Mouse (Mus musculus) embryo, embryonic 10 days (tissue): ENCODE results near the gene Inppl1.

Experiments used
- DNase-seq: peaks from one replicate; pipeline ENCODE4 v3.0.0-alpha.2; 2015; ENCODE audit warnings: low spot score

The Inppl1 gene

DNA sequence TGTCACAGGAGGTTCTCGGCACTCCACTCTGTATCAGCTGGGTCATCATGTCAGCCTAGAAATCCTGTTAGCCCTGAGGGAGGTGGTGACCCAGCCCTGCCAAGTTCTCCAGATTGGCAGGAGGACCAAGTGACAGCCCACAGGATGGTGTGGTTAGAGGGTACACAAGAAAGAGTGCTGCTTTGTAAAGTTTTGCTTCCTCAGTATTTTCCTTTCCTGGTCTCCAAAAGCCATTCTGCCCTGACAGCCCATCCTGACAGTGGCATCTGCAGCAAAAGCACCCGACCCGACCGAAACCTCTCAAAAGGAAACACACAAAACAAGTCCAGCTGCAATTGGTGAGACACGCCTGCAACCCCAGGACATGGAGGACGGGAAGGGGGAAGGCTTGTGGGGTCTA, 6.2 kb upstream of the Inppl1 start:
- no peak for DNase-seq

- peak; percentile 49 for DNase-seq
These were observed 849 bp downstream of the Inppl1 start for GRCm38 (mm10) chr7:101837154-101837605.

- peak; percentile 70 for DNase-seq
These were observed 1.5 kb downstream of the Inppl1 start for GRCm38 (mm10) chr7:101836271-101837153.

DNA sequence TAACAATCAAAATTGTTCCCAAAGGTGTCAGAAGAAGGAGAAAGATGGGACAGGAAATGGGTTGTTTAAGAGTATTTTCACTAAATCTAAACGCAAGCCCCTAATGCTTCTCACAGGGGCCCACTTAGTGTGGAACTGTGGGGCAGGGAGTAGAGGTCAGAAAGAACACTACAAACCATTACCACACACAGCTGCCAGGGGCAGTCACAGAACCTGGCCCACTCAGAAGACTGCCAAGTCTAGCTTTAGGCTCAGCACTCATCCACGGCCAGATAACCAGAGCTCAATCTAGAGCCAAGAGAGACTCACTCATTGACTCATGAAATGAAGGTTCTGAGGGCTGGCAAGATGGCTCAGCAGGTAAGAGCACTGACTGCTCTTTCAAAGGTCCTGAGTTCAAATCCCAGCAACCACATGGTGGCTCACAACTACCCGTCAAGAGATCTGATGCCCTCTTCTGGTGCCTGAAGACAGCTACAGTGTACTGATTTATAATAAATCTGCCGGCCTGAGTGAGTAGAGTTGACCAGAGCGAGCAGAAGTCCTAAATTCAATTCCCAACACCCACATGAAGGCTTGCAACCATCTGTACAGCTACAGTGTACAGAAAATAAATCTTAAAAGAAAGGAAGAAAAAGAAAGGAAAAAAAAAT, 2.4 kb downstream of the Inppl1 start:
- peak; percentile 52 for DNase-seq

- no peak for DNase-seq
These were observed 3.1 kb downstream of the Inppl1 start for GRCm38 (mm10) chr7:101834903-101835302.

GRCm38 (mm10) chr7:101833916-101834584, 4.0 kb downstream of the Inppl1 start:
- no peak for DNase-seq

DNA sequence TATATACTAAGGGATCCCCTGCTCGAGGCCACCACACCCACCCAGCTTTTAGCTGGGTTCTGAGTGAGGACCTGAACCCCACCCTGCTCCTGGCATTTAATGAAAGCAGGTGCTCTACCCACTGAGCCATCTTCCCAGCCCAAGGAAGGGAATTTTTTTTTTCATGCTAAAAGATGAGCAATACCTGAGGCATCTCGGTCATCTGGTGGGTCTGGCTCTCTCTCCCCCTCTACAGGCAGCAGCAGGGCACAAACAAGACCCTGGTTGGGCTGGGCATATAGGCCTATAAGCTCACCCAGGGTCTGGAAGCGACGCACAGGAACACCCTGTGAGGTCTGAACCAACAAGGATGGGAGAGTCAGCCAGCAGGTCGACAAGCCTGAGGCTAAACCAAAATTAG, 4.7 kb downstream of the Inppl1 start:
- DNase-seq: no peak

DNA sequence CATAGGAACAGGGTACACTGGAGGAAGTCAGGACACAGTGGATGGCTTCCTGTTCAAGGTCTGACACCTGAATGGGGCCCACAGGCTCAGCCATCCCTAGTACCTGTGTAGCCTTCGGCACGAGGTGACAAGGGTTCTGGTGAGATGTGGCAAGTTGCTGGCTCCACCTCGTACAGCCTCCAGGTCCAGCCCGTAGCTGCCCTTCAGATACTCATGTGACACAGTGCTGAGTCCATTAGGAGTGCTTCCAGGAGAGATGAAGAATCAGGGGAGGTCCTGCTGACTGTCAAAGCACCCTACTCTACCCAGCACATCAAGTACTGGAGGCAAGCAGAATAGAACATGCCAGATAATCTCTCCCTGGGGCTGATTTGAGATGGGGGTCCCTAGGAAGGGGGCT, 5.7 kb downstream of the Inppl1 start:
- no peak for DNase-seq

- no peak for DNase-seq
These were observed 6.6 kb downstream of the Inppl1 start for GRCm38 (mm10) chr7:101831437-101831836.

DNA sequence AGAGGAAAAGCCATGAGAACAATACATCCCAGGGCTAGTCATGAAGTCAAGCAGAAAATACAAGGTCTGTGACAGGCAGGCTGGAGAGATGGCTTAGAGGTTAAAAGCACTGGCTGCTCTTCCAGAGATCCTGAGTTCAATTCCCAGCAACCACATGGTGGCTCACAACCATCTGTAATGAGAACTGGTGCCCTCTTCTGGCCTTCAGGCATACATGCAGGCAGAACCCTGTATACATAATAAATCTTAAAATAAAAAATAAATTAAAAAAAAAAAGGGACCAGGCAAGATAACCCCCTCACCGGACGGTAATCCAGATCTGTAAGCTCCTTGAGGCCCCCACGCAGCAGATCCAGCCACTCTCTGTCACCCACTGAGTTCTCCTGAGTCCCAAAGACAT, 7.7 kb downstream of the Inppl1 start:
- no peak for DNase-seq

DNA sequence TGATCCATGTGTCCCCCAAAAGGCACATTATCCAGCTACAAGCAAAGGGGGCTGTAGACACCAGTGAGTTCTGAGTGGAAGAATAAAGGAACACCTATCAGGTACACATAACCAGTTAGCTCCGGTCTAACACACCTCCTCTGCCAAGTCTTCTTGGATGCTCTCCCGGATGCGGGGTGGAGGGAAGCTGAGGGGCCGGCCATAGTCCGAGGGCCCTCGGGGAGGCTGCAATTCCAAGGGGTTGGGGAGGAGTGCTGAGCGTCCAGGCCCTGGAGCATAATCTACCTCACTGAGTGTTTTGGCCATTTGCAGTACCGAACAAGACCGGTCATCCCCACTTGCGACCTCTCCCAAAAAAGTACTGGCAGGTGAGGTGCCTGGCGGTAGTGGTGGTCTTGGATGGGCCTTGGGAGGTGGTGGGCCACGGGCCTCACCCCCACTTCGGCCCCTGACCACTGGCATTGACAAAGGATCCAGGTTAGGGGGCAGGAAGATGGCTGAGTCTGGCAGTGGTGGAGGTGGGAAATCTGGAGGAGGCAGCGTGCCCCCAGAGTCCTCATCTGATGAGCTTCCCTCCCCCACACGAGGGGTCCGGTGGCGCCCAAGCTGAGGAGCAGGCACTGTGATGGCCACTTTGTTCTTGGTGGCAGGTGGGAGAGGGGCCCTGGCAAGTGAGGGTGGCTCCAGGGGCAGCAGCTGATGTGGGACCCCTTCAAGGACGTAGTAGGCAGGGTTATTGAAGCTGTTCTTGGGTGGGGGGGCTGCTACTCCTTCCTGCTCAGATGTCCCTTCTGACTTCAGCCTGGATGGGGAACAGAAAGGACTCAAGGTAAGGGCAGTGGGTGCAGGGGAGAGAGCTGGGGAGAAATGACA, 14.0 kb downstream of the Inppl1 start:
- DNase-seq: no peak

- DNase-seq: peak; percentile 77
These were observed 14.9 kb downstream of the Inppl1 start for GRCm38 (mm10) chr7:101822836-101823757.

- peak; percentile 86 for DNase-seq
These were observed 16.2 kb downstream of the Inppl1 start for GRCm38 (mm10) chr7:101821571-101822501.

DNA sequence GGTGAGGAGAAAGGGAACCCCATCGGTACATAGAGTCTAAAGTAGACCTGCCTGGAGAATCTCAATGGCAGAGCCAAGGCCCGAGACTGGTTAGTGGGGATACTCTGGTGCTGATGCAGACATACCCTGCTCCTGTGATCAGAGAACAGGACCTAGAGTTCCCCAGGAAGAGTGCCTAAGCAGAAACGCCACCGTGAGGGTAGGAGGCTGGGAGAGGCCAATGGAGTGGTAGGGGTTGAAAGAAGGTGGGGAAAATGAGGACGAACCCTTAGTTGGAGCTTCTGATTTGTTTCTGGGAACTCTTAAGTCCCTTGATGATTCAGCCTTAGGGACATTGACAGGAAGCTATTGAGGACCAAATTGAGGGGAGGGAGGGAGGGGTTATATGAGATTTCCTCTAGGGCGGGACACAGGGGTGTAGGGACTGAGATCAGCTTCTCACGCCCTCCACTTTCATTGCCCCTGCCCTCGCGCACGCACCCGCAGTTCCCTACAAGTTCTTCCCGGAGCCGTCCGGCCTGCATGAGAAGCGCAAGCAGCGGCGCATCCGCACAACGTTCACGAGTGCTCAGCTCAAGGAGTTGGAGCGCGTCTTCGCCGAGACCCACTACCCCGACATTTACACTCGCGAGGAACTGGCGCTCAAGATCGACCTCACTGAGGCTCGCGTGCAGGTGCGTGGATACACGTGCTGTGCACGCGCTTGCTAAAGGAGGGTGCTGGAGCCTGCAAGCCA, 17.6 kb downstream of the Inppl1 start:
- peak; percentile 60 for DNase-seq

GRCm38 (mm10) chr7:101817861-101818401, 20.1 kb downstream of the Inppl1 start, which contains the start of gene Phox2a:
Gene Phox2a, plus strand, starts transcription at chr7:101818313.
- DNase-seq: peak; percentile 21

DNA sequence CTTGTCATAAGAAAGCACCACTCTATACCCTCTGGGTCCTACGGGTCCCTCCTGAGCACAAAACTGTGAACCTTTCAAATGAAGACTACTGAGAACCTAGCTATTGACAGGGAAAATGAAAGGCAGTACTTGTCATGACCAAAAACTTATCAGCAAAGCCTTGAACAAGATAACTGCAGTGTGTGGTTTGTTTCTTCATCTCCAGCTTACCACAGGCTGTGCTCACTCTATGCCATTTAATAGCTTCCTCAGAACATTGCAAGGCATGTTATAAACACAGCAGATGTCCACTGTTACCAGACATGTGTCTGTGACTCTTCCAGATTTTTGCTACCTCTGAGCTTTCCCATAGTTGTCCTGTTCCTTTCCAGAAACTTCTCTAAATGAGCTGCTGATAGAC, 61.0 kb downstream of the Inppl1 start:
- DNase-seq: no peak

GRCm38 (mm10) chr7:101772687-101773086, 65.3 kb downstream of the Inppl1 start:
- DNase-seq: no peak
